Mouse (Mus musculus) forebrain, postnatal 0 days (tissue): ENCODE measurements at regions not wholly inside any gene's neighbourhood (a gene's known extent, or its start where the extent isn't known, plus 50 kb on each side); places are given as distances from the start of the nearest gene placed in this dataset.

Source experiments
- ATAC-seq: fragments of 200-750 bp; cut with Nextera tagmentation; 2 replicates; pipeline ENCODE4 v1.8.0; 2017; ENCODE audit warnings: mild to moderate bottlenecking, moderate library complexity
- DNase-seq: peaks from one replicate; pipeline ENCODE4 v3.0.0-alpha.2; 2015
- H3K27ac ChIP-seq: fragments of 300-500 bp; sonication (generic); 2 replicates; pipeline ENCODE4 v1.5.1; 2014; ENCODE audit warnings: low read depth, mild to moderate bottlenecking, antibody characterized with exemption, low read length, moderate library complexity, mixed read lengths
- H3K27me3 ChIP-seq: fragments of 300-500 bp; sonication (generic); 2 replicates; pipeline ENCODE4 v1.6.1; 2014; ENCODE audit warnings: mild to moderate bottlenecking, low read length, mixed read lengths; ENCODE audit not compliant: insufficient read depth
- H3K36me3 ChIP-seq: fragments of 300-500 bp; sonication (generic); 2 replicates; pipeline ENCODE4 v1.6.1; 2014; ENCODE audit warnings: mild to moderate bottlenecking, moderate library complexity; ENCODE audit not compliant: insufficient read depth
- H3K4me1 ChIP-seq: fragments of 300-500 bp; sonication (generic); 2 replicates; pipeline ENCODE4 v1.6.1; 2014; ENCODE audit warnings: antibody characterized with exemption; ENCODE audit not compliant: insufficient read depth
- H3K4me2 ChIP-seq: fragments of 300-500 bp; sonication (generic); 2 replicates; pipeline ENCODE4 v1.6.1; 2014; ENCODE audit warnings: low read depth, mild to moderate bottlenecking, moderate library complexity
- H3K4me3 ChIP-seq: fragments of 300-500 bp; sonication (generic); 2 replicates; pipeline ENCODE4 v1.5.1; 2014; ENCODE audit warnings: low read depth, low read length, mixed read lengths
- H3K9ac ChIP-seq: fragments of 300-500 bp; sonication (generic); 2 replicates; pipeline ENCODE4 v1.6.1; 2014; ENCODE audit warnings: mild to moderate bottlenecking
- H3K9me3 ChIP-seq: fragments of 300-500 bp; sonication (generic); 2 replicates; pipeline ENCODE4 v1.6.1; 2016; ENCODE audit warnings: low read length
- CTCF ChIP-seq: sonication (generic); IDR thresholded peaks from 2 replicates; pipeline ENCODE4 v1.5.1; 2016; ENCODE audit warnings: antibody characterized with exemption, control low read depth, low read depth
- WGBS: fragments of 180-500 bp; shearing (Covaris S2); extraction: QIAGEN DNeasy Blood & Tissue Kit; methylation state at CpG from one replicate; pipeline ENCODE4 v1.1.7; 2014; 5-methylcytosine and 5-hydroxymethylcytosine counted together

DNA sequence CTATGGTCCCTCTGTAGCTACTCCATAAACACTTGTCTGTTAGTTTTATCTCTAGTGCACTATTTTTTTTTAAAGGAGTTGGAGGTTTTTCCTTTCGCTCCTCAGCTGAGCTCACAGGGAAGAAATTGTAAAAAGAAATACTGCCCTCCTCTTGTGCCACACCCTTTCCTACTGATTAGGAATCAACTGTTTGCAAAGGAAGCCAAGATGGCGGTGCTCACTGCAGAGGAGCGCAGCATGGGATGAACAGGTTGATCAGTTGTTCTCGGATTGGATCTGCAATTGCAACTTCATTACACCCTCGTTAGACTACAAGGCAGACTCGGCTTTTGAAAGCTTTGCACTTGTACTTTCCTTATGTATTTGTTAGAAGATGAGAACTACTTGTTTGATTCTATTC is 218.2 kb downstream of the Klf5 start:
- Histone ChIP-seq H3K4me3 (no peak overlapping the region), H3K4me1 (no peaks in the 10 kb centered on the region), H3K36me3 (no peaks in the 10 kb centered on the region), H3K27me3 (no peaks in the 10 kb centered on the region), H3K27ac (no peak overlapping the region), H3K9me3 (no peaks in the 10 kb centered on the region), H3K9ac (no peak overlapping the region), H3K4me2 (no peak overlapping the region)
- 77% methylated on average over 6 of the region's 6 CpGs for WGBS
- TF ChIP-seq CTCF: no peak
- DNase-seq (no peak), ATAC-seq (no peak)

- WGBS: 40% methylated on average over 6 of the region's 6 CpGs
- ATAC-seq: peak; percentile 45; the same call in 1 of the 2 replicates
- no peak for TF ChIP-seq CTCF
- no peaks in the 10 kb centered on the region for H3K4me1 ChIP-seq
- no peak overlapping the region for H3K4me3 ChIP-seq
- H3K27me3 ChIP-seq: no peaks in the 10 kb centered on the region
- no peaks in the 10 kb centered on the region for H3K36me3 ChIP-seq
- peak; percentile 15 for DNase-seq
- H3K9me3 ChIP-seq: no peaks in the 10 kb centered on the region
- no peak overlapping the region for H3K27ac ChIP-seq
- H3K4me2 ChIP-seq: no peak overlapping the region
- no peak overlapping the region for H3K9ac ChIP-seq
Measured at GRCm38 (mm10) chr14:99520343-99520742, 221.9 kb downstream of the Klf5 start.

GRCm38 (mm10) chr14:99521954-99522523 is 223.5 kb downstream of the Klf5 start:
- H3K36me3 ChIP-seq: no peaks in the 10 kb centered on the region
- no peaks in the 10 kb centered on the region for H3K4me1 ChIP-seq
- H3K27me3 ChIP-seq: no peaks in the 10 kb centered on the region
- no peaks in the 10 kb centered on the region for H3K9me3 ChIP-seq
- DNase-seq: peak; percentile 16
- peak; percentile 72 for ATAC-seq
- H3K27ac ChIP-seq: peak overlapping the region; percentile 15; the same call in 1 of the 2 replicates
- no peak overlapping the region for H3K9ac ChIP-seq
- no peak overlapping the region for H3K4me3 ChIP-seq
- peak overlapping the region; percentile 13; the same call in 1 of the 2 replicates for H3K4me2 ChIP-seq
- TF ChIP-seq CTCF: no peak
- 82% methylated on average over 13 of the region's 13 CpGs for WGBS

GRCm38 (mm10) chr14:99535781-99536180 is 237.3 kb downstream of the Klf5 start:
- Histone ChIP-seq H3K36me3 (no peaks in the 10 kb centered on the region), H3K27me3 (no peaks in the 10 kb centered on the region), H3K9ac (no peak overlapping the region), H3K4me1 (no peaks in the 10 kb centered on the region), H3K27ac (no peak overlapping the region), H3K9me3 (no peaks in the 10 kb centered on the region), H3K4me3 (no peak overlapping the region), H3K4me2 (no peak overlapping the region)
- no peak for TF ChIP-seq CTCF
- 93% methylated on average over 6 of the region's 6 CpGs for WGBS
- ATAC-seq: no peak
- no peak for DNase-seq

DNA sequence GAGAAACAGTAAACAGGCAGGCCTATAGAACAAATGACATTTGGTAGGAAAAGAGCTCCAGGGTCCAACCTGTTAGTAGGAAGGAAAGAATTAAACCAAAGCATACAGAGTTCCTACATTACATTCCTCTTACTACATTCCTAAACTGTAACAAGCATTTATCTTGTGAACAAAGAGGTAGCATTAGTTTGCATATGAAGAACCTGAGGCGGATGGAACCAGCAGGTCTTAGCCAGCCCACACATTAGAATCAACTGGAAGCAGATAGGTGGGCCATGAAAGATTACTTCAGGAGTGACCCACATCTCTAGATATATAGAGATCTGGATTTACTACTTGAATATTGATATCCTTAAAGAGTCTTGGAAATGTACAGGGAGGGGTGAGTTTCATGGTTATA is 238.8 kb downstream of the Klf5 start:
- DNase-seq (no peak), ATAC-seq (no peak)
- Histone ChIP-seq H3K9me3 (no peaks in the 10 kb centered on the region), H3K36me3 (no peaks in the 10 kb centered on the region), H3K9ac (no peak overlapping the region), H3K27me3 (no peaks in the 10 kb centered on the region), H3K4me2 (no peak overlapping the region), H3K4me3 (no peak overlapping the region), H3K4me1 (no peaks in the 10 kb centered on the region), H3K27ac (no peak overlapping the region)
- 74% methylated on average over 1 of the region's 1 CpGs for WGBS
- no peak for TF ChIP-seq CTCF

DNA sequence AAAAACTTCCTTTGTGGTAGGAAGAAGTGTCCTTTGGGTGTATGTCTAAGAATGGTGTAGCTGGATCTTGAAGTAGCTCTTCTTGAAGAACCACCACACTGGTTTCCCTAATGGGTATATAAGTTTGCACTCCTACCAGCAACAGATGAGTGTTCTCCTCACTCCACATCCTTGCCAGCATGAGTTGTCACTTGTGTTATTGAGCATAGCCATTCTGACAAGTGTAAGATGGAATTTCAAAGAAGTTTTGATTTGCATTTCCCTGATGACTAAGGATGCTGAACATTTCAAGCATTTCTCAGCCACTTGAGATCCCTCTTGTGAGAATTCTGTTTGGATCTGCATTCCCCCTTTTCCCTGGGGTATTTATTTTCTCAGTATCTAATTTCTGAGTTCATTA is 243.2 kb downstream of the Klf5 start:
- Histone ChIP-seq H3K4me1 (no peaks in the 10 kb centered on the region), H3K4me2 (no peak overlapping the region), H3K9ac (no peak overlapping the region), H3K27me3 (no peaks in the 10 kb centered on the region), H3K4me3 (no peak overlapping the region), H3K9me3 (no peaks in the 10 kb centered on the region), H3K27ac (no peak overlapping the region), H3K36me3 (no peaks in the 10 kb centered on the region)
- no peak for TF ChIP-seq CTCF
- DNase-seq: no peak
- no peak for ATAC-seq

- no peak for TF ChIP-seq CTCF
- ATAC-seq (no peak), DNase-seq (no peak)
- WGBS: 91% methylated on average over 6 of the region's 6 CpGs
- no peaks in the 10 kb centered on the region for H3K27me3 ChIP-seq
- no peak overlapping the region for H3K4me3 ChIP-seq
- H3K4me1 ChIP-seq: no peaks in the 10 kb centered on the region
- no peak overlapping the region for H3K4me2 ChIP-seq
- H3K9me3 ChIP-seq: no peaks in the 10 kb centered on the region
- H3K36me3 ChIP-seq: no peaks in the 10 kb centered on the region
- no peak overlapping the region for H3K9ac ChIP-seq
- no peak overlapping the region for H3K27ac ChIP-seq
Measured at GRCm38 (mm10) chr14:99547931-99548330, 249.4 kb downstream of the Klf5 start.
